Mouse (Mus musculus): ENCODE data around the gene Gsc2. TPM values are rescaled to one million over a fixed set of nuclear protein-coding genes. Genes with fewer than 3 reads are reported as not detected.

Gene Gsc2
- polyA plus RNA-seq, 1 experiment: not detected

GRCm38 (mm10) chr16:17939255-17939751 lies 24.4 kb upstream of the Gsc2 start:
- peaks cover 1% of the 10 kb centered on the region; the same call in 1 of the 2 replicates for H3K4me1 ChIP-seq (ENCODE audit: control insufficient read depth, insufficient read depth, low read length)
- no peak overlapping the region for H3K4me3 ChIP-seq (replicated peaks; ENCODE audit: control insufficient read depth, low read depth, low read length)
- TF ChIP-seq CTCF (IDR thresholded peaks at IDR 0.05; ENCODE audit: control insufficient read depth, insufficient read depth, low read length): no peak
- no peak for TF ChIP-seq POLR2A (IDR thresholded peaks at IDR 0.05; ENCODE audit: borderline replicate concordance, control insufficient read depth, low read depth, low read length)
- 23% methylated on average over 9 of the region's 9 CpGs for WGBS
- peak overlapping the region; percentile 4; the same call in 1 of the 2 replicates for H3K27ac ChIP-seq (ENCODE audit: control insufficient read depth, insufficient read depth, low read depth, low read length, poor library complexity)

DNA sequence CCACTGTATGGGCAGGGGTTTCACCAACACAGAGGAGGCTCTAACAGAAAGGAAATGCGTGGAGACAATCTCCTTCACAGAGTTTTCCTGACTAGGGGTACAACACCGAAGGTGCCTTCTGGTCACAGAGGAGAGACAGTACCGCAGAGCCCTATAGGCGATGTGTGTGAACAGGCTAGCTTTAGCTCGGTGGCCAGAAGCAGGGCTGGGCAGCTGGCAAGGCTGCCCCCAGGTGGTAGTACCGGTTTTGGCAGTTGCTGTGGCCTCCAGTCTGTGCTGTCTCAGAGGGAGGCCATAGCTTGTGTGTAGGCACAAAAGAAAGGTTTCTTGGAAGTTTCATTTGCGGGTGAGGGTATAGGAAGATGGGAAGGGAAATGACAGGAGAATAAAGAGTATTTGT lies 24.0 kb upstream of the Gsc2 start:
- TF ChIP-seq CTCF (IDR thresholded peaks at IDR 0.05; ENCODE audit: control insufficient read depth, insufficient read depth, low read length) (peak; percentile 90), POLR2A (IDR thresholded peaks at IDR 0.05; ENCODE audit: borderline replicate concordance, control insufficient read depth, low read depth, low read length) (no peak)
- H3K27ac ChIP-seq (ENCODE audit: control insufficient read depth, insufficient read depth, low read depth, low read length, poor library complexity): peak overlapping the region; percentile 4

GRCm38 (mm10) chr16:17938187-17938586 lies 23.3 kb upstream of the Gsc2 start:
- Histone ChIP-seq H3K4me3 (replicated peaks; ENCODE audit: control insufficient read depth, low read depth, low read length) (no peak overlapping the region), H3K4me1 (ENCODE audit: control insufficient read depth, insufficient read depth, low read length) (peaks cover 2% of the 10 kb centered on the region; the same call in 1 of the 2 replicates), H3K27ac (ENCODE audit: control insufficient read depth, insufficient read depth, low read depth, low read length, poor library complexity) (no peak overlapping the region)
- TF ChIP-seq CTCF (IDR thresholded peaks at IDR 0.05; ENCODE audit: control insufficient read depth, insufficient read depth, low read length) (no peak), POLR2A (IDR thresholded peaks at IDR 0.05; ENCODE audit: borderline replicate concordance, control insufficient read depth, low read depth, low read length) (no peak)
- WGBS: 31% methylated on average over 7 of the region's 7 CpGs

More for the DNA sequence above, 24.0 kb upstream of the Gsc2 start:
- no peak overlapping the region for H3K4me3 ChIP-seq (replicated peaks; ENCODE audit: control insufficient read depth, low read depth, low read length)
- WGBS: 6% methylated on average over 7 of the region's 7 CpGs
- peaks cover 2% of the 10 kb centered on the region; the same call in 1 of the 2 replicates for H3K4me1 ChIP-seq (ENCODE audit: control insufficient read depth, insufficient read depth, low read length)

- no peak overlapping the region for H3K27ac ChIP-seq (ENCODE audit: control insufficient read depth, insufficient read depth, low read depth, low read length, poor library complexity)
- 75% methylated on average over 10 of the region's 10 CpGs for WGBS
- no peak overlapping the region for H3K4me3 ChIP-seq (replicated peaks; ENCODE audit: control insufficient read depth, low read depth, low read length)
- TF ChIP-seq CTCF (IDR thresholded peaks at IDR 0.05; ENCODE audit: control insufficient read depth, insufficient read depth, low read length): no peak
- H3K4me1 ChIP-seq (ENCODE audit: control insufficient read depth, insufficient read depth, low read length): peaks cover 2% of the 10 kb centered on the region; the same call in 1 of the 2 replicates
Measured at GRCm38 (mm10) chr16:17936776-17937175, 21.9 kb upstream of the Gsc2 start.

DNA sequence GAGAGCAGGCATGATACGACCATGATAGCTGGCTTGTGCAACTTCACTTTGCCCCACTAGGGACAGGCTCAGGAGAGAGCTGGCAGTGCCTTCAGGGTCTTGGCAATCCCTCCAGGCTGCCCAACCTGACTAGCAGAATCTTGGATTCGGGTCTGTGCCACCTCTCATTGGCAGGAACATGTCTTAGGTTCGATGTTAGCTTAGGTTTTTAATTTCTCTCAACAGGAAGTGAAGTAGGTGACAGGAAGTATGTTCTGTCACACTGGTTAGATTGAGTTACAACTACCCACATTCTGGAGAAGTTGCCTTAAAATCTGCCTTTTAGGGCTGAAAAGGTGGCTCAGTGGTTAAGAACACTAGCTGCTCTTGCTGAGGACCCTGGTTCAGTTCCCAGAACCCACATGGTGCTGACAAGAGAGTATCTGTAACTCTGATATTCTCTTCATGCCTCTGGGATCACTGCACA lies 19.6 kb upstream of the Gsc2 start:
- H3K4me3 ChIP-seq (replicated peaks; ENCODE audit: control insufficient read depth, low read depth, low read length): no peak overlapping the region
- H3K27ac ChIP-seq (ENCODE audit: control insufficient read depth, insufficient read depth, low read depth, low read length, poor library complexity): peak overlapping the region; percentile 53
- WGBS: 11% methylated on average over 3 of the region's 3 CpGs
- peaks cover 2% of the 10 kb centered on the region; the same call in 1 of the 2 replicates for H3K4me1 ChIP-seq (ENCODE audit: control insufficient read depth, insufficient read depth, low read length)
- TF ChIP-seq CTCF (IDR thresholded peaks at IDR 0.05; ENCODE audit: control insufficient read depth, insufficient read depth, low read length) (no peak), POLR2A (IDR thresholded peaks at IDR 0.05; ENCODE audit: borderline replicate concordance, control insufficient read depth, low read depth, low read length) (no peak)

GRCm38 (mm10) chr16:17933594-17934444 lies 19.0 kb upstream of the Gsc2 start:
- 57% methylated on average over 9 of the region's 9 CpGs for WGBS
- no peak for TF ChIP-seq POLR2A (IDR thresholded peaks at IDR 0.05; ENCODE audit: borderline replicate concordance, control insufficient read depth, low read depth, low read length)
- H3K4me3 ChIP-seq (replicated peaks; ENCODE audit: control insufficient read depth, low read depth, low read length): no peak overlapping the region
- peaks cover 2% of the 10 kb centered on the region; the same call in 1 of the 2 replicates for H3K4me1 ChIP-seq (ENCODE audit: control insufficient read depth, insufficient read depth, low read length)
- H3K27ac ChIP-seq (ENCODE audit: control insufficient read depth, insufficient read depth, low read depth, low read length, poor library complexity): peak overlapping the region; percentile 53

DNA sequence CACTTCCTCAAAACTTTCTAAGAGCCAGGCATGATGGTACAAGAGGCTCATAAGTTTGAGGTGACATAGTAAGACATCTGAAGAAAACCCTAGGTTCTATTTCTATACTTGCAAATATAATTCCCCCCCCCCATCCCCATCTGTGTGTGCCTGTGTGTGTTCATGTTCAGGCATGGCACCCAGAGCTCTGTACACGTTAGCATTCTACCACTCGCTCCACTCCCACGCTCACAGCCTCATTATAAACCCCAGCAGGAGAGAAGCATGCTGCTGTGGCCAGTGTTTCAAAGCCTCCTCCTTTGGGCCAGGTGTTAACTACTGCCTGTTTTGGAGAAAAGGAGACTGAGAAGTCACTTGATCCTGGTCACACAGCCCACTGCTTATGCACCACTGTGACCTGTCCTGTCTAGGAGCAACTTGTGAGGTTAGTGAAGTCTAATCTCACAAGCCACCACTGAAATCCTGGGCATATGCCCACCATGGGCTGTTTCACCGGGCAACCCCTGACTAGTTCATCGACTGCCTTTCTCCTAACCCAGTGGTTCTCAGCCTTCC lies 17.1 kb upstream of the Gsc2 start:
- Histone ChIP-seq H3K27ac (ENCODE audit: control insufficient read depth, insufficient read depth, low read depth, low read length, poor library complexity) (no peak overlapping the region), H3K4me3 (replicated peaks; ENCODE audit: control insufficient read depth, low read depth, low read length) (no peak overlapping the region), H3K4me1 (ENCODE audit: control insufficient read depth, insufficient read depth, low read length) (peaks cover 2% of the 10 kb centered on the region; the same call in 1 of the 2 replicates)
- TF ChIP-seq POLR2A (IDR thresholded peaks at IDR 0.05; ENCODE audit: borderline replicate concordance, control insufficient read depth, low read depth, low read length): no peak
- TF ChIP-seq CTCF (IDR thresholded peaks at IDR 0.05; ENCODE audit: control insufficient read depth, insufficient read depth, low read length): no peak
- WGBS: 86% methylated on average over 5 of the region's 5 CpGs

DNA sequence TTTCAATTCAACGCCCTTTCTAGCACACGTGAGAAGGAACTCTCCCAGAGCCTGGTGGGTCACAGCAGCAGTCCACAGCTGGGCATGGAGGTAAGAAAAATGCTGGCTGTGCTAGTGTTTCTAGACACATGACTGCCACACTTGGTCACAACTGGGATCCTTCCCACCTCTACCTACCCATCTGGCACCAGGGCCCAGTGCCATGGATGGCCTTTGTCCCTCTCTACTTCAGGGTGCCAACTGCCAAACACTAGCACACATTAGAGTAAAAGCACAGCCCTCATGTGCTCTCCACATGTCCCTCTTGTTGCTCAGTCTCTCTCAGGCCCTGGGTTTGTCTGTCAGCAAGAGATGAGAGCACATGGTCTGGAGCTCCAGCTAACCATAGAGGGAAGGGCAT lies 14.8 kb upstream of the Gsc2 start:
- Histone ChIP-seq H3K4me1 (ENCODE audit: control insufficient read depth, insufficient read depth, low read length) (peaks cover 2% of the 10 kb centered on the region; the same call in 1 of the 2 replicates), H3K27ac (ENCODE audit: control insufficient read depth, insufficient read depth, low read depth, low read length, poor library complexity) (no peak overlapping the region), H3K4me3 (replicated peaks; ENCODE audit: control insufficient read depth, low read depth, low read length) (no peak overlapping the region)
- TF ChIP-seq POLR2A (IDR thresholded peaks at IDR 0.05; ENCODE audit: borderline replicate concordance, control insufficient read depth, low read depth, low read length) (no peak), CTCF (IDR thresholded peaks at IDR 0.05; ENCODE audit: control insufficient read depth, insufficient read depth, low read length) (no peak)
- WGBS: 76% methylated on average over 2 of the region's 2 CpGs
